Mouse (Mus musculus): ENCODE measurements around the gene Rhox3a2. TPM values are rescaled to one million over a fixed set of nuclear protein-coding genes. Genes with fewer than 3 reads are reported as not detected.
"Not testable (repeated sequence)": the region's sequence is repeated elsewhere in the genome, so short reads cannot be mapped to it uniquely, and the experiment has no call there.

Rhox3a2 gene
- total RNA-seq (2022): not detected

DNA sequence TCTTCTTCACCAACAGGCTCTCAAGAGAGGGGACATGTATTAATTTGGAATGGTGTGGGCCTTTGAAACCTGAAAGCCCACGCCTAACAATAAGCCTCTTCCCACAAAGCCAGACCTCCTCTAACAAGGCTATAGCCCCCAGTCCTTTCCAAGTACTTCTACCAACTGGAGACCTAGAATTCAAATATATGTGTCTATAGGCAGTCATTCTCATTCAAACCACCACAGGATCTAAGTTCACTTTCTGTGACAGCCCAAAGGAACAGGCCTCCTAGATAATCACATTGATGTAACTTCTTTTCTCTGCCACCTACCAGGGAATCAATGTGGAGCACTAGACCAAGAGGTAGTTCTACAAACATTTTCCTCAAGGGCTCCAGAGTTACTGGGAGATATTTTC is at the start of gene Rhox3a2:
Gene Rhox3a2 (plus strand): TSS at position 301 of the 400 bp plus-strand sequence.
- DNase-seq: not testable (repeated sequence)

- DNase-seq: not testable (repeated sequence)
These were observed 10.7 kb downstream of the Rhox3a2 start, which contains the start of gene Rhox4a2 for GRCm38 (mm10) chrX:37390548-37390947. Gene Rhox4a2, plus strand, starts transcription at chrX:37390848.

GRCm38 (mm10) chrX:37411767-37412166 is 31.9 kb downstream of the Rhox3a2 start, which contains the start of gene Rhox2b:
Gene Rhox2b, plus strand, starts transcription at chrX:37412067.
- not testable (repeated sequence) for DNase-seq

GRCm38 (mm10) chrX:37432194-37432593 is 52.4 kb downstream of the Rhox3a2 start, which contains the start of gene Rhox4b:
Gene Rhox4b, plus strand, starts transcription at chrX:37432494.
- DNase-seq: not testable (repeated sequence)

Other genes with a start within 250 kb of the Rhox3a2 start
- not detected for gene Akap14, start 211.2 kb upstream of the Rhox3a2 start, total RNA-seq (2022)
- 100 to 1,000 TPM; 250 to 390 (median 291) TPM for gene Ndufa1, start 188.9 kb upstream of the Rhox3a2 start, total RNA-seq (2022)
- 1 to 10 TPM; 4.6 to 5.5 (median 5.3) TPM for gene Rnf113a1, start 188.8 kb upstream of the Rhox3a2 start, total RNA-seq (2022)
- not detected for gene Gm9, start 169.0 kb upstream of the Rhox3a2 start, total RNA-seq (2022)
- not detected for gene Rhox1, start 157.8 kb upstream of the Rhox3a2 start, total RNA-seq (2022)
- gene Rhox2a, start 135.1 kb upstream of the Rhox3a2 start, total RNA-seq (2022): not detected
- not detected for gene Rhox3a, start 130.1 kb upstream of the Rhox3a2 start, total RNA-seq (2022)
- not detected for gene Rhox4a, start 114.7 kb upstream of the Rhox3a2 start, total RNA-seq (2022)
- gene Rhox4a2, start 10.8 kb downstream of the Rhox3a2 start, total RNA-seq (2022): not detected
- not detected for gene Rhox2b, start 32.0 kb downstream of the Rhox3a2 start, total RNA-seq (2022)
- gene Rhox4b, start 52.5 kb downstream of the Rhox3a2 start, total RNA-seq (2022): not detected
- not detected for gene Rhox2c, start 73.7 kb downstream of the Rhox3a2 start, total RNA-seq (2022)
- gene Rhox3c, start 78.6 kb downstream of the Rhox3a2 start, total RNA-seq (2022): not detected
- gene Rhox4c, start 100.3 kb downstream of the Rhox3a2 start, total RNA-seq (2022): not detected
- not detected for gene Rhox2d, start 113.4 kb downstream of the Rhox3a2 start, total RNA-seq (2022)
- gene Rhox4d, start 134.3 kb downstream of the Rhox3a2 start, total RNA-seq (2022): not detected
- gene Rhox2e, start 150.4 kb downstream of the Rhox3a2 start, total RNA-seq (2022): not detected
- gene Rhox3e, start 162.0 kb downstream of the Rhox3a2 start, total RNA-seq (2022): not detected
- gene Rhox4e, start 177.4 kb downstream of the Rhox3a2 start, total RNA-seq (2022): not detected
- not detected for gene Rhox2f, start 191.4 kb downstream of the Rhox3a2 start, total RNA-seq (2022)
- gene Rhox3f, start 201.0 kb downstream of the Rhox3a2 start, total RNA-seq (2022): not detected
- not detected for gene Rhox4f, start 227.7 kb downstream of the Rhox3a2 start, total RNA-seq (2022)
- gene Rhox3g, start 248.6 kb downstream of the Rhox3a2 start, total RNA-seq (2022): not detected

All from adrenal gland, adult 8-10 months (tissue).